Mouse (Mus musculus) CH12.LX (cell line): Measurements from ENCODE around the gene Depp1.

Source experiments
- CTCF ChIP-seq, 2 experiments: IDR thresholded peaks in 1 of 2; conservative IDR thresholded peaks in 1 of 2; 2 replicates each; pipeline ENCODE4 v1.5.1; 2011 to 2012; ENCODE audit warnings: low read depth in 2 of 2, low read length in 2 of 2, improper control_type of control experiment in 1 of 2, inconsistent platforms in 1 of 2, mild to moderate bottlenecking in 1 of 2, moderate library complexity in 1 of 2
- MAZ ChIP-seq: IDR thresholded peaks from 2 replicates; pipeline ENCODE4 v1.6.1; 2012; ENCODE audit warnings: low read depth, mild to moderate bottlenecking, inconsistent platforms, low read length, improper control_type of control experiment, moderate library complexity
- POLR2A ChIP-seq: IDR thresholded peaks from 2 replicates; pipeline ENCODE4 v1.6.1; 2011; ENCODE audit warnings: low read depth, mild to moderate bottlenecking, improper control_type of control experiment, low read length
- POLR2AphosphoS2 ChIP-seq: IDR thresholded peaks from 2 replicates; pipeline ENCODE4 v1.6.1; 2011; ENCODE audit warnings: low read depth, low read length, improper control_type of control experiment
- USF1 ChIP-seq: IDR thresholded peaks from 2 replicates; pipeline ENCODE4 v1.6.1; 2014; ENCODE audit warnings: low read depth, mild to moderate bottlenecking, inconsistent platforms, low read length, improper control_type of control experiment
- USF2 ChIP-seq: conservative IDR thresholded peaks from 2 replicates; pipeline ENCODE4 v1.6.1; 2011; ENCODE audit warnings: low read depth, low read length, improper control_type of control experiment

DNA sequence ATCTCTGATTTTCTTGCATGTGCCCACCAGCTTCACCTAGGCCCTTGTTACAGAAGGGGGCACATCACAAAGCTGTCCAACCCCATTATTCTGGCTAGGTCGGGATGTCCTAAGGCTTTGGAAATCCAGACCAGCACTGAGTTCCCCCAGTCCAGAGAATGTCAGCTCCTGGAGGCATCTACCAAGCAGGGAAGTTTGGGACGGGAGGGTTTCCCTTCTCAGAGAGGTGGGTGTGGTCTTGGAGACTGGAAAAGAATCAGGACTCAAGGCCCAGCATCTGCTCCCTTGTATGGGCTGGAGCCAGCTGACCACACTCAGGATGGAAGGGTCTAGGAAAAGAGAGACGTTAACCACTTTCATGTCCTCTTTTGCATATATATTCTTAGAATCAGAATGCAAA, 2.8 kb downstream of the Depp1 start:
- TF ChIP-seq CTCF (conservative IDR thresholded peaks at IDR 0.05 in 1 of 2, IDR thresholded peaks at IDR 0.05 in 1 of 2; ENCODE audit: low read depth in 2 of 2, low read length in 2 of 2), result no peak
- no peak for TF ChIP-seq USF2
- no peak for TF ChIP-seq USF1
- TF ChIP-seq POLR2AphosphoS2, result no peak
- TF ChIP-seq MAZ, result no peak
- TF ChIP-seq POLR2A, result no peak
